Mouse (Mus musculus) left cerebral cortex, adult 6 months (tissue): ENCODE results near the gene Fezf2. TPM values are rescaled to one million over a fixed set of nuclear protein-coding genes. Genes with fewer than 3 reads are reported as not detected.

Experiments
- long read RNA-seq, 2 experiments: library from polyadenylated mRNA; unstranded; transcript quantifications; one replicate each; pipeline ENCODE4 v2.0.0; 2019 to 2020
- polyA plus RNA-seq: library from polyadenylated mRNA; unstranded; fragments of <200 nt; fragmentation: Nextera tagmentation; gene quantifications from 2 replicates; pipeline ENCODE4 v1.2.3, GENCODE M21; 2021

Fezf2 gene
- 13.8 and 22.4 TPM in 2 replicates for polyA plus RNA-seq
- long read RNA-seq, experiment 1, transcript Fezf2-201 (5 exons, 2,188 nt) = major isoform, 37 of 62 reads
- long read RNA-seq, experiment 1, transcript Fezf2-203 (4 exons, 2,429 nt) = minor isoform, 15 of 62 reads
- long read RNA-seq, experiment 1, partial matches to known transcripts = 5 of 62 reads
- long read RNA-seq, experiment 1, other reads (novel, unspliced or antisense) = 5 of 62 reads
- long read RNA-seq, experiment 2, transcript Fezf2-203 (4 exons, 2,429 nt) = major isoform, 6 of 19 reads
- long read RNA-seq, experiment 2, partial matches to known transcripts = 7 of 19 reads
- long read RNA-seq, experiment 2, other reads (novel, unspliced or antisense) = 2 of 19 reads

GRCm38 (mm10) chr14:12348089-12348488, at the start of gene Fezf2:
Gene Fezf2 (minus strand): TSS chr14:12348189.

Other genes starting within 250 kb of the Fezf2 start
- gene Gm49355, start 64.2 kb downstream of the Fezf2 start, polyA plus RNA-seq = 0.24 and 0.33 TPM in 2 replicates
- gene 3830406C13Rik, start 64.0 kb downstream of the Fezf2 start, polyA plus RNA-seq = 33.9 and 37.9 TPM in 2 replicates